Mouse (Mus musculus) heart, postnatal 0 days (tissue): Measurements from ENCODE around the gene Elac2. TPM values are rescaled to one million over a fixed set of nuclear protein-coding genes. Genes with fewer than 3 reads are reported as not detected.

Experiments
- ATAC-seq: fragments of 200-750 bp; cut with Nextera tagmentation; 2 replicates; pipeline ENCODE4 v1.8.0; 2017; ENCODE audit warnings: low read depth, moderate number of reproducible peaks, moderate library complexity; ENCODE audit not compliant: insufficient read depth
- DNase-seq: peaks from one replicate; pipeline ENCODE4 v3.0.0-alpha.2; 2016; ENCODE audit warnings: low spot score
- H3K27ac ChIP-seq: fragments of 300-500 bp; sonication (generic); 2 replicates; pipeline ENCODE4 v1.5.1; 2014; ENCODE audit warnings: low read depth, mild to moderate bottlenecking
- H3K27me3 ChIP-seq: fragments of 300-500 bp; sonication (generic); 2 replicates; pipeline ENCODE4 v1.6.1; 2014; ENCODE audit warnings: low read length, mixed read lengths; ENCODE audit not compliant: control insufficient read depth, insufficient read depth
- H3K36me3 ChIP-seq: fragments of 300-500 bp; sonication (generic); replicated peaks from 2 replicates; pipeline ENCODE4 v1.6.1; 2014; ENCODE audit warnings: low read length, mixed read lengths; ENCODE audit not compliant: control insufficient read depth, insufficient read depth
- H3K4me1 ChIP-seq: fragments of 300-500 bp; sonication (generic); 2 replicates; pipeline ENCODE4 v1.6.1; 2014; ENCODE audit warnings: antibody characterized with exemption; ENCODE audit not compliant: control insufficient read depth, insufficient read depth
- H3K4me2 ChIP-seq: fragments of 300-500 bp; sonication (generic); 2 replicates; pipeline ENCODE4 v1.6.1; 2014; ENCODE audit warnings: low read depth, mild to moderate bottlenecking, low read length, moderate library complexity
- H3K4me3 ChIP-seq: fragments of 300-500 bp; sonication (generic); 2 replicates; pipeline ENCODE4 v1.5.1; 2014; ENCODE audit warnings: low read depth, low read length
- H3K9ac ChIP-seq: fragments of 300-500 bp; sonication (generic); replicated peaks from 2 replicates; pipeline ENCODE4 v1.6.1; 2014; ENCODE audit warnings: low read depth, low read length, mixed read lengths
- H3K9me3 ChIP-seq: fragments of 300-500 bp; sonication (generic); replicated peaks from 2 replicates; pipeline ENCODE4 v1.6.1; 2016; ENCODE audit warnings: low read length; ENCODE audit not compliant: control insufficient read depth
- CTCF ChIP-seq: IDR thresholded peaks from 2 replicates; pipeline ENCODE4 v1.5.1; 2016; ENCODE audit warnings: antibody characterized with exemption, control low read depth, low read depth
- EP300 ChIP-seq: IDR thresholded peaks from 2 replicates; pipeline ENCODE4 v1.6.1; 2016; ENCODE audit warnings: antibody characterized with exemption, low read depth
- WGBS: fragments of 180-500 bp; shearing (Covaris S2); extraction: QIAGEN DNeasy Blood & Tissue Kit; methylation state at CpG from one replicate; pipeline ENCODE4 v1.1.7; 2014; 5-methylcytosine and 5-hydroxymethylcytosine counted together
- polyA plus RNA-seq: library from polyadenylated mRNA; unstranded; fragments of >200 nt; fragmentation: Nextera tagmentation; extraction: Ambion mirVana; gene quantifications from 2 replicates; pipeline ENCODE4 v1.2.1, GENCODE M21; 2015
- total RNA-seq: library from RNA; depleted of rRNA; stranded (reverse); fragments of >200 nt; gene quantifications from 2 replicates; pipeline ENCODE4 v1.2.3, GENCODE M21; 2014; ENCODE audit warnings: low replicate concordance; rRNA removed

The Elac2 gene
- total and polyA plus RNA-seq, 2 experiments from 2014 or later, result 15.1 to 33.6 TPM

DNA sequence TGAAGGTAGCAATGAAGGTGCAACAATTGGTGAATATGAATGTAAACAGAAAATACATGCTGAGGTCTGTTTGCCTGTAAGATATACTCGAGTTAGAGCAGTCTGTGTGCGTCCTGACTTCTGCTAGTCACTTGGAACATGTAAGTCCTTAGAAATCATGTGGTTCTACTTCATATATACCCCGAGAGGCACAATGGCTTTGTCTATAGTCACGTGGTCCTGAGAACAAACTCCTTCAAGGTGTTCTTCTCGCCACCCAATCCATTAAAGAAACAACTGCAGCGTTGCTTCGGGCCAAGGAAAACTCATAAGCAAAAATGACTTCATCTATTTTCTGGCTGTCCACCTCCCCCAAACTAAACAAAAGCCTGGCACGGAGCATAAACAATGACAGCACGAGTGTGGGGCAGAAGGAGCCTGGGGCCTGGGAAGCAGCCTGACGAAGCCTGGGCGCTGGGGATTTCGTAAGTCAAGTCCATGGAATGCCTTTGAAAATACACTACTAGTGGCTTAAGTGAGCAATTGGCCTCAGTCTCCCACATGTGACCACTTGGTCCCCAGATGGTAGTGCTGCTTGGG is 60.8 kb downstream of the Elac2 start:
- no peak overlapping the region for H3K4me2 ChIP-seq
- DNase-seq (no peak), ATAC-seq (no peak)
- no peak overlapping the region for H3K9ac ChIP-seq
- H3K27me3 ChIP-seq, result no peaks in the 10 kb centered on the region
- WGBS, result 71% methylated on average over 12 of the region's 12 CpGs
- H3K36me3 ChIP-seq, result peaks cover 20% of the 10 kb centered on the region
- no peaks in the 10 kb centered on the region for H3K4me1 ChIP-seq
- TF ChIP-seq CTCF (no peak), EP300 (no peak)
- H3K4me3 ChIP-seq, result no peak overlapping the region
- H3K27ac ChIP-seq, result no peak overlapping the region
- H3K9me3 ChIP-seq, result no peaks in the 10 kb centered on the region

DNA sequence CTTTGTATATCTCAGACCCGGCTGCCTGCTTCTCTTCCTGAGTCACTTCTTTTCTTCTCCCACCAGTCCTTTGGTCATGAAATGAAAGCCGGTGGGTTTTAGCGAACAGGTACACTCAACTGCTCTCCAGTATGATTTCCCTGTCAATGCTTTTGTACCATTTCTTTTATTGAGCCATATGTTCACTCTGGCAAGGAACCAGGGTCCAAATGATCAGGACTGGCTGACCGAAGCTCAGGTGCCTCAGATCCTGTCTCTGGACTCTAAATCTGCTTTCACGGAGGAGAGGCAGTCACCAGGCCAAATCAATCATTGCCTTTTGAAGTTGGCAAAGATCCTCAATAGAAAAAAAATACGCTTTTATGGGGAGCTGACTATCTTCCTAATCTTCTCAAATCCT is 61.7 kb downstream of the Elac2 start:
- no peak overlapping the region for H3K9ac ChIP-seq
- H3K4me2 ChIP-seq, result no peak overlapping the region
- no peaks in the 10 kb centered on the region for H3K4me1 ChIP-seq
- H3K4me3 ChIP-seq, result no peak overlapping the region
- WGBS, result 86% methylated on average over 6 of the region's 6 CpGs
- H3K27ac ChIP-seq, result no peak overlapping the region
- no peaks in the 10 kb centered on the region for H3K9me3 ChIP-seq
- ATAC-seq (no peak), DNase-seq (no peak)
- no peak for TF ChIP-seq EP300
- TF ChIP-seq CTCF, result no peak
- H3K27me3 ChIP-seq, result no peaks in the 10 kb centered on the region
- H3K36me3 ChIP-seq, result peaks cover 14% of the 10 kb centered on the region; the same call in 1 of the 2 replicates

GRCm38 (mm10) chr11:65049090-65049489 is 70.3 kb downstream of the Elac2 start:
- H3K9me3 ChIP-seq, result no peaks in the 10 kb centered on the region
- no peak overlapping the region for H3K4me2 ChIP-seq
- TF ChIP-seq CTCF, result no peak
- no peak for TF ChIP-seq EP300
- H3K27ac ChIP-seq, result no peak overlapping the region
- no peaks in the 10 kb centered on the region for H3K27me3 ChIP-seq
- ATAC-seq, result no peak
- no peaks in the 10 kb centered on the region for H3K4me1 ChIP-seq
- H3K36me3 ChIP-seq, result peaks cover 10% of the 10 kb centered on the region; the same call in 1 of the 2 replicates
- no peak overlapping the region for H3K9ac ChIP-seq
- no peak overlapping the region for H3K4me3 ChIP-seq
- whole genome bisulfite sequencing, result 75% methylated on average over 7 of the region's 7 CpGs
- no peak for DNase-seq

GRCm38 (mm10) chr11:65050819-65051218 is 72.0 kb downstream of the Elac2 start:
- H3K27ac ChIP-seq, result no peak overlapping the region
- ATAC-seq, result no peak
- peaks cover 10% of the 10 kb centered on the region; the same call in 1 of the 2 replicates for H3K36me3 ChIP-seq
- no peaks in the 10 kb centered on the region for H3K27me3 ChIP-seq
- no peak for TF ChIP-seq CTCF
- peaks cover 6% of the 10 kb centered on the region; the same call in 1 of the 2 replicates for H3K4me1 ChIP-seq
- no peak overlapping the region for H3K4me2 ChIP-seq
- no peak overlapping the region for H3K9ac ChIP-seq
- DNase-seq, result no peak
- 93% methylated on average over 5 of the region's 5 CpGs for WGBS
- H3K4me3 ChIP-seq, result no peak overlapping the region
- H3K9me3 ChIP-seq, result no peaks in the 10 kb centered on the region

Other genes with a start within 250 kb of the Elac2 start
- 1.2 and 8.0 TPM in 2 replicates for gene 1700086D15Rik, start 180.9 kb downstream of the Elac2 start, total RNA-seq
- 0.11 TPM in 1 of 2 replicates, not detected in the other for gene 1700086D15Rik, start 180.9 kb downstream of the Elac2 start, polyA plus RNA-seq
- gene Arhgap44, start 183.9 kb downstream of the Elac2 start, total RNA-seq, result 17.7 and 18.1 TPM in 2 replicates
- 8.5 and 8.9 TPM in 2 replicates for gene Arhgap44, start 183.9 kb downstream of the Elac2 start, polyA plus RNA-seq